Mouse (Mus musculus): Measurements from ENCODE around the gene Fam166a.

GRCm38 (mm10) chr2:25176573-25176972 lies 42.0 kb upstream of the Fam166a start:
- TF ChIP-seq POLR2A (IDR thresholded peaks at IDR 0.05; ENCODE audit: borderline replicate concordance, extremely low read depth, insufficient read depth, insufficient read length, poor library complexity, severe bottlenecking) (no peak), CTCF (IDR thresholded peaks at IDR 0.05; ENCODE audit: borderline replicate concordance, extremely low read depth, insufficient read depth, insufficient read length) (no peak)

Measured in brain, embryonic 14.5 days (tissue).